Mouse (Mus musculus) spleen, postnatal 4 days (tissue): ENCODE data around the gene Syce2.
"Not testable (repeated sequence)": the region's sequence is repeated elsewhere in the genome, so short reads cannot be mapped to it uniquely, and the experiment has no call there.

Experiments used
- DNase-seq, 2 experiments: peaks; one replicate each; pipeline ENCODE4 v3.0.0; 2022; ENCODE audit warnings: low spot score in 2 of 2

Syce2 gene

GRCm38 (mm10) chr8:84871376-84872308 is at the start of gene Syce2:
Gene Syce2, plus strand, starts transcription at chr8:84872111.
- peak; percentile 89 to 94 for DNase-seq

GRCm38 (mm10) chr8:84822723-84823122 is 49.2 kb upstream of the Syce2 start, which contains the start of gene Dand5:
Gene Dand5, minus strand, starts transcription at chr8:84822823.
- no peak for DNase-seq

GRCm38 (mm10) chr8:84823653-84824052 is 48.3 kb upstream of the Syce2 start:
- DNase-seq: peak; percentile 62 to 85

GRCm38 (mm10) chr8:84825636-84826035 is 46.3 kb upstream of the Syce2 start:
- peak in 1 of 2 experiments; percentile 65 for DNase-seq

GRCm38 (mm10) chr8:84826518-84826917 is 45.4 kb upstream of the Syce2 start:
- DNase-seq: not testable (repeated sequence)

GRCm38 (mm10) chr8:84831490-84831889 is 40.4 kb upstream of the Syce2 start, which contains the start of gene Gadd45gip1:
Gene Gadd45gip1, plus strand, starts transcription at chr8:84831522.
- DNase-seq: peak; percentile 71 to 82

- DNase-seq: peak; percentile 91 to 95
Observed at GRCm38 (mm10) chr8:84832034-84832717, 39.7 kb upstream of the Syce2 start.

GRCm38 (mm10) chr8:84832759-84833742 is 38.9 kb upstream of the Syce2 start:
- DNase-seq: peak in 1 of 2 experiments; percentile 66

GRCm38 (mm10) chr8:84834002-84834865 is 37.7 kb upstream of the Syce2 start:
- peak; percentile 22 to 68 for DNase-seq

- DNase-seq: peak in 1 of 2 experiments; percentile 64
Observed at GRCm38 (mm10) chr8:84834866-84835855, 36.8 kb upstream of the Syce2 start.

GRCm38 (mm10) chr8:84837149-84837911 is 34.6 kb upstream of the Syce2 start:
- peak in 1 of 2 experiments; percentile 36 for DNase-seq

- peak in 1 of 2 experiments; percentile 74 for DNase-seq
Observed at GRCm38 (mm10) chr8:84837912-84838470, 33.9 kb upstream of the Syce2 start.

GRCm38 (mm10) chr8:84838513-84838912 is 33.4 kb upstream of the Syce2 start:
- DNase-seq: peak; percentile 86 to 88

- no peak for DNase-seq
Observed at GRCm38 (mm10) chr8:84839411-84839810, 32.5 kb upstream of the Syce2 start.

GRCm38 (mm10) chr8:84839875-84840247 is 32.0 kb upstream of the Syce2 start:
- no peak for DNase-seq

- DNase-seq: peak; percentile 91 to 95
Observed at GRCm38 (mm10) chr8:84840248-84840999, 31.5 kb upstream of the Syce2 start, which contains the start of gene Rad23a. Gene Rad23a, minus strand, starts transcription at chr8:84840665.

- DNase-seq: no peak
Observed at GRCm38 (mm10) chr8:84841514-84841913, 30.4 kb upstream of the Syce2 start.
